Mouse (Mus musculus) lung, postnatal 4 days (tissue): ENCODE data around the gene Pitpna.

ENCODE experiments used
- DNase-seq, 2 experiments: peaks; one replicate each; pipeline ENCODE4 v3.0.0; 2021

Pitpna gene

GRCm38 (mm10) chr11:75565849-75566248 lies 22.0 kb upstream of the Pitpna start:
- DNase-seq: peak; percentile 45 to 60

GRCm38 (mm10) chr11:75566276-75567196 lies 21.4 kb upstream of the Pitpna start:
- peak in 1 of 2 experiments; percentile 40 for DNase-seq

- no peak for DNase-seq
These were observed 20.4 kb upstream of the Pitpna start for GRCm38 (mm10) chr11:75567346-75568114.

GRCm38 (mm10) chr11:75568115-75568511 lies 19.8 kb upstream of the Pitpna start:
- DNase-seq: no peak

- DNase-seq: no peak
These were observed 18.9 kb upstream of the Pitpna start for GRCm38 (mm10) chr11:75568962-75569361.

GRCm38 (mm10) chr11:75570375-75571125 lies 17.3 kb upstream of the Pitpna start:
- DNase-seq: no peak

GRCm38 (mm10) chr11:75571126-75571990 lies 16.5 kb upstream of the Pitpna start:
- DNase-seq: peak; percentile 59 to 66

GRCm38 (mm10) chr11:75572301-75572791 lies 15.6 kb upstream of the Pitpna start:
- DNase-seq: no peak

- peak; percentile 91 to 94 for DNase-seq
These were observed 14.8 kb upstream of the Pitpna start for GRCm38 (mm10) chr11:75572854-75573650.

- no peak for DNase-seq
These were observed 13.3 kb upstream of the Pitpna start for GRCm38 (mm10) chr11:75574378-75575123.

- no peak for DNase-seq
These were observed 12.3 kb upstream of the Pitpna start for GRCm38 (mm10) chr11:75575560-75576123.

GRCm38 (mm10) chr11:75578609-75579008 lies 9.3 kb upstream of the Pitpna start:
- no peak for DNase-seq

GRCm38 (mm10) chr11:75581495-75582149 lies 6.3 kb upstream of the Pitpna start:
- no peak for DNase-seq

- DNase-seq: no peak
These were observed 4.4 kb upstream of the Pitpna start for GRCm38 (mm10) chr11:75583521-75583920.

GRCm38 (mm10) chr11:75585061-75585460 lies 2.8 kb upstream of the Pitpna start:
- no peak for DNase-seq

- no peak for DNase-seq
These were observed 1.9 kb upstream of the Pitpna start for GRCm38 (mm10) chr11:75585978-75586377.

- no peak for DNase-seq
These were observed 934 bp upstream of the Pitpna start for GRCm38 (mm10) chr11:75586963-75587362.

- peak in 1 of 2 experiments; percentile 87 for DNase-seq
These were observed 516 bp downstream of the Pitpna start for GRCm38 (mm10) chr11:75588285-75588941.

GRCm38 (mm10) chr11:75592612-75593011 lies 4.7 kb downstream of the Pitpna start:
- DNase-seq: peak in 1 of 2 experiments; percentile 35
